Mouse (Mus musculus) MEL (cell line): ENCODE measurements at regions not wholly inside any gene's neighbourhood (a gene's known extent, or its start where the extent isn't known, plus 50 kb on each side); places are given as distances from the start of the nearest gene placed in this dataset.

Experiments
- DNase-seq: peaks from one replicate; pipeline ENCODE4 v3.0.0; 2011; ENCODE audit warnings: low read depth, low spot score
- H3K27ac ChIP-seq: 2 replicates; pipeline ENCODE4 v1.5.1; 2012; ENCODE audit warnings: low read depth, mild to moderate bottlenecking, control low read depth, low read length, moderate library complexity; ENCODE audit not compliant: control insufficient read depth
- H3K27me3 ChIP-seq, 2 experiments: fragments of 150-350 bp in 1 of 2; sonication (generic) in 1 of 2; 2 replicates each; pipeline ENCODE4 v1.6.1; 2012; ENCODE audit warnings: low read length in 2 of 2, mild to moderate bottlenecking in 2 of 2, improper control_type of control experiment in 1 of 2, moderate library complexity in 1 of 2; ENCODE audit not compliant: insufficient read depth in 2 of 2, control insufficient read depth in 1 of 2
- H3K36me3 ChIP-seq, 2 experiments: 2 replicates each; pipeline ENCODE4 v1.6.1; 2012 to 2014; ENCODE audit warnings: low read length in 2 of 2, improper control_type of control experiment in 1 of 2, inconsistent platforms in 1 of 2, mild to moderate bottlenecking in 1 of 2; ENCODE audit not compliant: insufficient read depth in 2 of 2, control insufficient read depth in 1 of 2
- H3K4me1 ChIP-seq, 2 experiments: fragments of 150-350 bp in 1 of 2; sonication (generic) in 1 of 2; 2 replicates each; pipeline ENCODE4 v1.6.1; 2012; ENCODE audit warnings: low read length in 2 of 2, improper control_type of control experiment in 1 of 2, mild to moderate bottlenecking in 1 of 2; ENCODE audit not compliant: insufficient read depth in 2 of 2, control insufficient read depth in 1 of 2
- H3K4me3 ChIP-seq, 2 experiments: fragments of 150-350 bp in 1 of 2; sonication (generic) in 1 of 2; 2 replicates each; pipeline ENCODE4 v1.5.1; 2012; ENCODE audit warnings: low read depth in 2 of 2, low read length in 2 of 2, mild to moderate bottlenecking in 2 of 2, moderate library complexity in 2 of 2, control low read depth in 1 of 2, improper control_type of control experiment in 1 of 2; ENCODE audit not compliant: control insufficient read depth in 1 of 2, insufficient read depth in 1 of 2
- H3K79me2 ChIP-seq: 2 replicates; pipeline ENCODE4 v1.6.1; 2012; ENCODE audit warnings: mild to moderate bottlenecking, low read length, moderate library complexity; ENCODE audit not compliant: control insufficient read depth, poor library complexity, insufficient read depth
- H3K9ac ChIP-seq: 2 replicates; pipeline ENCODE4 v1.6.1; 2012; ENCODE audit warnings: low read depth, mild to moderate bottlenecking, control low read depth, low read length, moderate library complexity; ENCODE audit not compliant: control insufficient read depth, poor library complexity, severe bottlenecking
- H3K9me3 ChIP-seq: fragments of 150-350 bp; sonication (generic); replicated peaks from 2 replicates; pipeline ENCODE4 v1.6.1; 2012; ENCODE audit warnings: mild to moderate bottlenecking, low read length, improper control_type of control experiment, moderate library complexity; ENCODE audit not compliant: insufficient read depth
- CHD1 ChIP-seq: IDR thresholded peaks from 2 replicates; pipeline ENCODE4 v1.6.1; 2012; ENCODE audit warnings: low read depth, mild to moderate bottlenecking, inconsistent platforms, low read length, improper control_type of control experiment
- E2F4 ChIP-seq: IDR thresholded peaks from 2 replicates; pipeline ENCODE4 v1.6.1; 2011; ENCODE audit warnings: low read depth, low read length, improper control_type of control experiment, borderline replicate concordance
- EP300 ChIP-seq, 2 experiments: IDR thresholded peaks; 2 replicates each; pipeline ENCODE4 v1.6.1; 2011; ENCODE audit warnings: improper control_type of control experiment in 2 of 2, low read length in 2 of 2, low read depth in 1 of 2, mild to moderate bottlenecking in 1 of 2
- ETS1 ChIP-seq: IDR thresholded peaks from 2 replicates; pipeline ENCODE4 v1.6.1; 2012; ENCODE audit warnings: low read depth, mild to moderate bottlenecking, inconsistent platforms, low read length, improper control_type of control experiment, moderate library complexity
- GABPA ChIP-seq: IDR thresholded peaks from 2 replicates; pipeline ENCODE4 v1.6.1; 2012; ENCODE audit warnings: low read depth, mild to moderate bottlenecking, inconsistent platforms, low read length, improper control_type of control experiment, moderate library complexity
- HCFC1 ChIP-seq: IDR thresholded peaks from 2 replicates; pipeline ENCODE4 v1.6.1; 2012; ENCODE audit warnings: low read depth, mild to moderate bottlenecking, inconsistent platforms, low read length, improper control_type of control experiment, moderate library complexity
- JUND ChIP-seq: IDR thresholded peaks from 2 replicates; pipeline ENCODE4 v1.6.1; 2011; ENCODE audit warnings: low read depth, mild to moderate bottlenecking, improper control_type of control experiment, low read length
- MAZ ChIP-seq: IDR thresholded peaks from 2 replicates; pipeline ENCODE4 v1.6.1; 2012; ENCODE audit warnings: low read depth, mild to moderate bottlenecking, inconsistent platforms, low read length, improper control_type of control experiment
- MEF2A ChIP-seq: IDR thresholded peaks from 2 replicates; pipeline ENCODE4 v1.6.1; 2014; ENCODE audit warnings: low read depth, mild to moderate bottlenecking, inconsistent platforms, low read length, improper control_type of control experiment; ENCODE audit not compliant: poor library complexity, insufficient replicate concordance, severe bottlenecking; ENCODE audit errors: extremely low read depth
- MXI1 ChIP-seq: IDR thresholded peaks from 2 replicates; pipeline ENCODE4 v1.6.1; 2011; ENCODE audit warnings: mild to moderate bottlenecking, low read depth, low read length, improper control_type of control experiment
- MYB ChIP-seq: IDR thresholded peaks from 2 replicates; pipeline ENCODE4 v1.6.1; 2011; ENCODE audit warnings: mild to moderate bottlenecking, low read depth, low read length, improper control_type of control experiment
- MYC ChIP-seq: IDR thresholded peaks from 2 replicates; pipeline ENCODE4 v1.6.1; 2011; ENCODE audit warnings: low read depth, mild to moderate bottlenecking, low read length, improper control_type of control experiment, moderate library complexity
- NRF1 ChIP-seq: IDR thresholded peaks from 2 replicates; pipeline ENCODE4 v1.6.1; 2014; ENCODE audit warnings: low read depth, mild to moderate bottlenecking, inconsistent platforms, low read length, improper control_type of control experiment, moderate library complexity; ENCODE audit not compliant: poor library complexity, insufficient read depth, severe bottlenecking
- POLR2A ChIP-seq, 2 experiments: IDR thresholded peaks; 2 replicates each; pipeline ENCODE4 v1.6.1; 2011 to 2012; ENCODE audit warnings: low read length in 2 of 2, mild to moderate bottlenecking in 2 of 2, control low read depth in 1 of 2, improper control_type of control experiment in 1 of 2, low read depth in 1 of 2, moderate library complexity in 1 of 2; ENCODE audit not compliant: control insufficient read depth in 1 of 2, insufficient read depth in 1 of 2, poor library complexity in 1 of 2
- POLR2AphosphoS2 ChIP-seq: IDR thresholded peaks from 2 replicates; pipeline ENCODE4 v1.6.1; 2011; ENCODE audit warnings: low read length, improper control_type of control experiment
- POLR2AphosphoS5 ChIP-seq: IDR thresholded peaks from 2 replicates; pipeline ENCODE4 v1.6.1; 2012; ENCODE audit warnings: low read depth, borderline replicate concordance, mild to moderate bottlenecking, inconsistent platforms, low read length, moderate library complexity, mixed read lengths
- RAD21 ChIP-seq: IDR thresholded peaks from 2 replicates; pipeline ENCODE4 v1.6.1; 2011; ENCODE audit warnings: mild to moderate bottlenecking, low read depth, low read length, improper control_type of control experiment
- RCOR1 ChIP-seq: IDR thresholded peaks from 2 replicates; pipeline ENCODE4 v1.6.1; 2012; ENCODE audit warnings: low read depth, mild to moderate bottlenecking, inconsistent platforms, low read length, improper control_type of control experiment
- UBTF ChIP-seq: IDR thresholded peaks from 2 replicates; pipeline ENCODE4 v1.6.1; 2012; ENCODE audit warnings: low read depth, mild to moderate bottlenecking, inconsistent platforms, low read length, improper control_type of control experiment, moderate library complexity, borderline replicate concordance; ENCODE audit not compliant: insufficient read depth
- USF1 ChIP-seq: IDR thresholded peaks from 2 replicates; pipeline ENCODE4 v1.6.1; 2014; ENCODE audit warnings: low read depth, mild to moderate bottlenecking, inconsistent platforms, low read length, improper control_type of control experiment, moderate library complexity
- ZC3H11A ChIP-seq: IDR thresholded peaks from 2 replicates; pipeline ENCODE4 v1.6.1; 2012; ENCODE audit warnings: low read depth, mild to moderate bottlenecking, inconsistent platforms, low read length, improper control_type of control experiment

DNA sequence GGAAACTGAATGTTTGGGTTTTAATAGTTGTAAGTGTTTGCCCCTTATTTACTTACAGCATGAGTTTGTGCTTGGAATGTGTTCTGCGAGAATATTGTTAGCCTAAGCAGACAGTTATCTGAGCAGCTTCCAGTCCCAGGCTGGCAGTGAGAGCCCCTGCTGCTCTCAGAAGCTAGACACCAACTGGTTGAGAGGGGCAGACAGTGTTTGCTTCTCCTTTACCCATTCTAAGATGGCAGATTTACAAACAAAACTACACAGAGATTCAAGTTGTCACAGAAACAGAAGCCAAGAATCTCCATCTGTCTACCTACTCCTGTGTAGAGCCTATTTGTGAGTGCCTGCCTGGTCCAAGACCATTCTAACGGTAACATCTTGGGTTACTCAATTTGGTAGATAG lies 122.4 kb upstream of the Tyw5 start:
- DNase-seq, result no peak
- H3K36me3 ChIP-seq, result no peaks in the 10 kb centered on the region
- no peak overlapping the region for H3K27ac ChIP-seq
- no peaks in the 10 kb centered on the region for H3K27me3 ChIP-seq
- TF ChIP-seq ETS1, result no peak
- no peak for TF ChIP-seq CHD1
- TF ChIP-seq JUND, result no peak
- TF ChIP-seq POLR2A (IDR thresholded peaks at IDR 0.05; ENCODE audit: control insufficient read depth in 1 of 2, insufficient read depth in 1 of 2, low read depth in 1 of 2, low read length in 2 of 2, poor library complexity in 1 of 2), result no peak
- no peak for TF ChIP-seq USF1
- no peak for TF ChIP-seq RAD21
- TF ChIP-seq MYB, result no peak
- TF ChIP-seq MAZ, result no peak
- TF ChIP-seq NRF1, result no peak
- no peak for TF ChIP-seq POLR2AphosphoS2
- TF ChIP-seq MXI1, result no peak
- TF ChIP-seq UBTF, result no peak
- no peak for TF ChIP-seq GABPA
- no peak for TF ChIP-seq MYC
- TF ChIP-seq ZC3H11A, result no peak
- TF ChIP-seq, all 39 proteins: peak for 0
- Histone ChIP-seq H3K79me2 (no peaks in the 10 kb centered on the region), H3K4me1 (no peaks in the 10 kb centered on the region), H3K4me3 (no peak overlapping the region), H3K9me3 (no peaks in the 10 kb centered on the region), H3K9ac (no peak overlapping the region)

DNA sequence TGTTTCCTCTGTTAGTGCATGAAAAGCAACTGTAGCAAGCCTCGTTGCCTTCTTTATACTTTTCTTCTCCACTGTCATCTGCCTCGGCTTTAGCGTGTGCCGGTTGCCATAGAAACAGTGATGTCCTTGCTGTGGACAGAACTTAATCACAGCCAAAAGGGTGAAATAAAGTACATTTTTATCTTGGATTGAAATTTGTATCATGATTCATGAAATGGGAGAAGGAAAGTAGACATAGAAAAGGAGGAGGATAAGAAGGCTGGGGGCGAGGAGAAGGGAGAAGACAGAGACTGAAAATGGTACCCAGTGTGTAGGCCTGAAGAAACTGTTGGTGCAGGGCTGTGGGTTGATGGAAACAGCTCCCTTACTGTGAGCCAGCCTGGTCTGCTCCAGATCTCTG lies 130.5 kb upstream of the Tyw5 start:
- H3K4me3 ChIP-seq, result no peak overlapping the region
- no peaks in the 10 kb centered on the region for H3K4me1 ChIP-seq
- no peaks in the 10 kb centered on the region for H3K79me2 ChIP-seq
- no peaks in the 10 kb centered on the region for H3K27me3 ChIP-seq
- no peak for DNase-seq
- no peak for TF ChIP-seq POLR2A (IDR thresholded peaks at IDR 0.05; ENCODE audit: control insufficient read depth in 1 of 2, insufficient read depth in 1 of 2, low read depth in 1 of 2, low read length in 2 of 2, poor library complexity in 1 of 2)
- no peak for TF ChIP-seq UBTF
- TF ChIP-seq JUND, result no peak
- no peak for TF ChIP-seq E2F4
- no peak for TF ChIP-seq EP300 (IDR thresholded peaks at IDR 0.05; ENCODE audit: low read depth in 1 of 2, low read length in 2 of 2)
- no peak for TF ChIP-seq GABPA
- TF ChIP-seq MEF2A, result no peak
- TF ChIP-seq RCOR1, result no peak
- no peak for TF ChIP-seq USF1
- TF ChIP-seq HCFC1, result no peak
- TF ChIP-seq POLR2AphosphoS2, result no peak
- TF ChIP-seq POLR2AphosphoS5, result no peak
- no peak for TF ChIP-seq MYC
- H3K9me3 ChIP-seq, result no peaks in the 10 kb centered on the region
- H3K27ac ChIP-seq, result no peak overlapping the region
- no peak overlapping the region for H3K9ac ChIP-seq
- H3K36me3 ChIP-seq, result no peaks in the 10 kb centered on the region
